Mouse (Mus musculus) CH12F3 (cell line): ENCODE data around the gene Epb41.

Experiments
- in situ Hi-C: fragments of 300-500 bp; cut with MboI; formaldehyde crosslinking; loops from 2 replicates; pipeline ENCODE4 v1.14.3; 2020; ENCODE audit warnings: low sequenced_read_pairs

The Epb41 gene

GRCm38 (mm10) chr4:131901090-131901489 lies 174.0 kb downstream of the Epb41 start:
- in situ Hi-C loops: no loop called here

GRCm38 (mm10) chr4:131899180-131899554 lies 176.0 kb downstream of the Epb41 start:
- in situ Hi-C loops: no loop called here

- in situ Hi-C loops: no loop called here
These were observed 176.5 kb downstream of the Epb41 start for GRCm38 (mm10) chr4:131898503-131899179.

GRCm38 (mm10) chr4:131897787-131898186 lies 177.3 kb downstream of the Epb41 start:
- in situ Hi-C loops: no loop called here

- in situ Hi-C loops: no loop called here
These were observed 178.0 kb downstream of the Epb41 start for GRCm38 (mm10) chr4:131897109-131897508.

GRCm38 (mm10) chr4:131890692-131891091 lies 184.4 kb downstream of the Epb41 start:
- in situ Hi-C loops: no loop called here

- in situ Hi-C loops: no loop called here
These were observed 186.6 kb downstream of the Epb41 start for GRCm38 (mm10) chr4:131888564-131888963.

- in situ Hi-C loops: no loop called here
These were observed 189.7 kb downstream of the Epb41 start for GRCm38 (mm10) chr4:131885376-131885775.

GRCm38 (mm10) chr4:131883571-131883970 lies 191.6 kb downstream of the Epb41 start:
- in situ Hi-C loops: no loop called here

GRCm38 (mm10) chr4:131881306-131881705 lies 193.8 kb downstream of the Epb41 start:
- in situ Hi-C loops: no loop called here

- in situ Hi-C loops: no loop called here
These were observed 195.4 kb downstream of the Epb41 start for GRCm38 (mm10) chr4:131879692-131880091.

GRCm38 (mm10) chr4:131876836-131877235 lies 198.3 kb downstream of the Epb41 start:
- in situ Hi-C loops: no loop called here

GRCm38 (mm10) chr4:131875242-131875641 lies 199.9 kb downstream of the Epb41 start:
- in situ Hi-C loops: no loop called here

- in situ Hi-C loops: no loop called here
These were observed 200.6 kb downstream of the Epb41 start for GRCm38 (mm10) chr4:131874567-131874966.

- in situ Hi-C loops: no loop called here
These were observed 201.0 kb downstream of the Epb41 start for GRCm38 (mm10) chr4:131874169-131874536.
